Mouse (Mus musculus): ENCODE measurements at regions not wholly inside any gene's neighbourhood (a gene's known extent, or its start where the extent isn't known, plus 50 kb on each side); places are given as distances from the start of the nearest gene placed in this dataset.

- Histone ChIP-seq H3K4me1 (replicated peaks; ENCODE audit: control insufficient read depth, insufficient read depth, low read length) (peaks cover 11% of the 10 kb centered on the region; the same call in 1 of the 2 replicates), H3K4me3 (ENCODE audit: low read depth, low read length) (no peak overlapping the region), H3K27ac (ENCODE audit: low read depth) (no peak overlapping the region), H3K36me3 (ENCODE audit: control insufficient read depth, insufficient read depth, low read length) (no peaks in the 10 kb centered on the region), H3K9ac (ENCODE audit: low read length) (no peak overlapping the region), H3K4me2 (ENCODE audit: low read length) (no peak overlapping the region), H3K9me3 (ENCODE audit: control insufficient read depth, low read length) (no peaks in the 10 kb centered on the region), H3K27me3 (replicated peaks; ENCODE audit: control insufficient read depth, insufficient read depth, low read length) (no peaks in the 10 kb centered on the region)
- DNase-seq (ENCODE audit: low spot score): no peak
- ATAC-seq (replicated peaks; ENCODE audit: low FRiP score, low TSS enrichment, low read depth): no peak
- WGBS: 74% methylated on average over 3 of the region's 3 CpGs
Observed at GRCm38 (mm10) chr14:24961721-24962120, 474.8 kb downstream of the Rps24 start.

GRCm38 (mm10) chr14:24969584-24969983 lies 482.7 kb downstream of the Rps24 start:
- Histone ChIP-seq H3K4me2 (ENCODE audit: low read length) (no peak overlapping the region), H3K36me3 (ENCODE audit: control insufficient read depth, insufficient read depth, low read length) (no peaks in the 10 kb centered on the region), H3K27ac (ENCODE audit: low read depth) (no peak overlapping the region), H3K4me1 (replicated peaks; ENCODE audit: control insufficient read depth, insufficient read depth, low read length) (no peaks in the 10 kb centered on the region), H3K27me3 (replicated peaks; ENCODE audit: control insufficient read depth, insufficient read depth, low read length) (no peaks in the 10 kb centered on the region), H3K4me3 (ENCODE audit: low read depth, low read length) (no peak overlapping the region), H3K9me3 (ENCODE audit: control insufficient read depth, low read length) (no peaks in the 10 kb centered on the region), H3K9ac (ENCODE audit: low read length) (no peak overlapping the region)
- DNase-seq (ENCODE audit: low spot score): no peak
- WGBS: 69% methylated on average over 2 of the region's 2 CpGs
- ATAC-seq (replicated peaks; ENCODE audit: low FRiP score, low TSS enrichment, low read depth): no peak

- DNase-seq (ENCODE audit: low spot score): no peak
- Histone ChIP-seq H3K27me3 (replicated peaks; ENCODE audit: control insufficient read depth, insufficient read depth, low read length) (no peaks in the 10 kb centered on the region), H3K4me3 (ENCODE audit: low read depth, low read length) (no peak overlapping the region), H3K4me1 (replicated peaks; ENCODE audit: control insufficient read depth, insufficient read depth, low read length) (no peaks in the 10 kb centered on the region), H3K36me3 (ENCODE audit: control insufficient read depth, insufficient read depth, low read length) (no peaks in the 10 kb centered on the region), H3K4me2 (ENCODE audit: low read length) (no peak overlapping the region), H3K27ac (ENCODE audit: low read depth) (no peak overlapping the region), H3K9me3 (ENCODE audit: control insufficient read depth, low read length) (no peaks in the 10 kb centered on the region), H3K9ac (ENCODE audit: low read length) (no peak overlapping the region)
- no peak for ATAC-seq (replicated peaks; ENCODE audit: low FRiP score, low TSS enrichment, low read depth)
- 96% methylated on average over 7 of the region's 7 CpGs for WGBS
Observed at GRCm38 (mm10) chr14:24972357-24972756, 485.4 kb downstream of the Rps24 start.

- no peak overlapping the region for H3K27ac ChIP-seq (ENCODE audit: low read depth)
- no peaks in the 10 kb centered on the region for H3K9me3 ChIP-seq (ENCODE audit: control insufficient read depth, low read length)
- H3K9ac ChIP-seq (ENCODE audit: low read length): no peak overlapping the region
- WGBS: 76% methylated on average over 4 of the region's 4 CpGs
- H3K27me3 ChIP-seq (replicated peaks; ENCODE audit: control insufficient read depth, insufficient read depth, low read length): no peaks in the 10 kb centered on the region
- H3K4me3 ChIP-seq (ENCODE audit: low read depth, low read length): no peak overlapping the region
- no peaks in the 10 kb centered on the region for H3K4me1 ChIP-seq (replicated peaks; ENCODE audit: control insufficient read depth, insufficient read depth, low read length)
- no peaks in the 10 kb centered on the region for H3K36me3 ChIP-seq (ENCODE audit: control insufficient read depth, insufficient read depth, low read length)
- H3K4me2 ChIP-seq (ENCODE audit: low read length): no peak overlapping the region
- ATAC-seq (replicated peaks; ENCODE audit: low FRiP score, low TSS enrichment, low read depth) (no peak), DNase-seq (ENCODE audit: low spot score) (no peak)
Observed at GRCm38 (mm10) chr14:24973039-24973438, 485.9 kb upstream of the Zmiz1 start.

- no peak for DNase-seq (ENCODE audit: low spot score)
- Histone ChIP-seq H3K4me2 (ENCODE audit: low read length) (no peak overlapping the region), H3K27ac (ENCODE audit: low read depth) (no peak overlapping the region), H3K4me3 (ENCODE audit: low read depth, low read length) (no peak overlapping the region), H3K4me1 (replicated peaks; ENCODE audit: control insufficient read depth, insufficient read depth, low read length) (no peaks in the 10 kb centered on the region), H3K27me3 (replicated peaks; ENCODE audit: control insufficient read depth, insufficient read depth, low read length) (no peaks in the 10 kb centered on the region), H3K9ac (ENCODE audit: low read length) (no peak overlapping the region), H3K36me3 (ENCODE audit: control insufficient read depth, insufficient read depth, low read length) (no peaks in the 10 kb centered on the region), H3K9me3 (ENCODE audit: control insufficient read depth, low read length) (no peaks in the 10 kb centered on the region)
- ATAC-seq (replicated peaks; ENCODE audit: low FRiP score, low TSS enrichment, low read depth): no peak
- 49% methylated on average over 4 of the region's 4 CpGs for WGBS
Observed at GRCm38 (mm10) chr14:24973591-24973990, 485.4 kb upstream of the Zmiz1 start.

GRCm38 (mm10) chr14:24982489-24982888 lies 476.5 kb upstream of the Zmiz1 start:
- no peak for DNase-seq (ENCODE audit: low spot score)
- Histone ChIP-seq H3K27ac (ENCODE audit: low read depth) (no peak overlapping the region), H3K36me3 (ENCODE audit: control insufficient read depth, insufficient read depth, low read length) (no peaks in the 10 kb centered on the region), H3K9ac (ENCODE audit: low read length) (no peak overlapping the region), H3K27me3 (replicated peaks; ENCODE audit: control insufficient read depth, insufficient read depth, low read length) (no peaks in the 10 kb centered on the region), H3K9me3 (ENCODE audit: control insufficient read depth, low read length) (0 out of 2 replicates have a peak, but pooled peaks cover 5% of the 10 kb centered on the region), H3K4me3 (ENCODE audit: low read depth, low read length) (no peak overlapping the region), H3K4me1 (replicated peaks; ENCODE audit: control insufficient read depth, insufficient read depth, low read length) (no peaks in the 10 kb centered on the region), H3K4me2 (ENCODE audit: low read length) (no peak overlapping the region)
- no peak for ATAC-seq (replicated peaks; ENCODE audit: low FRiP score, low TSS enrichment, low read depth)
- 85% methylated on average over 8 of the region's 8 CpGs for WGBS

- Histone ChIP-seq H3K36me3 (ENCODE audit: control insufficient read depth, insufficient read depth, low read length) (no peaks in the 10 kb centered on the region), H3K4me1 (replicated peaks; ENCODE audit: control insufficient read depth, insufficient read depth, low read length) (no peaks in the 10 kb centered on the region), H3K9ac (ENCODE audit: low read length) (no peak overlapping the region), H3K9me3 (ENCODE audit: control insufficient read depth, low read length) (0 out of 2 replicates have a peak, but pooled peaks cover 5% of the 10 kb centered on the region), H3K4me2 (ENCODE audit: low read length) (no peak overlapping the region), H3K27me3 (replicated peaks; ENCODE audit: control insufficient read depth, insufficient read depth, low read length) (no peaks in the 10 kb centered on the region), H3K4me3 (ENCODE audit: low read depth, low read length) (no peak overlapping the region), H3K27ac (ENCODE audit: low read depth) (no peak overlapping the region)
- peak; percentile 67 for DNase-seq (ENCODE audit: low spot score)
- ATAC-seq (replicated peaks; ENCODE audit: low FRiP score, low TSS enrichment, low read depth): no peak
Observed at GRCm38 (mm10) chr14:24983279-24983678, 475.7 kb upstream of the Zmiz1 start.

- no peak for DNase-seq (ENCODE audit: low spot score)
- Histone ChIP-seq H3K9ac (ENCODE audit: low read length) (no peak overlapping the region), H3K4me1 (replicated peaks; ENCODE audit: control insufficient read depth, insufficient read depth, low read length) (no peaks in the 10 kb centered on the region), H3K36me3 (ENCODE audit: control insufficient read depth, insufficient read depth, low read length) (no peaks in the 10 kb centered on the region), H3K4me2 (ENCODE audit: low read length) (no peak overlapping the region), H3K9me3 (ENCODE audit: control insufficient read depth, low read length) (0 out of 2 replicates have a peak, but pooled peaks cover 5% of the 10 kb centered on the region), H3K27ac (ENCODE audit: low read depth) (no peak overlapping the region), H3K27me3 (replicated peaks; ENCODE audit: control insufficient read depth, insufficient read depth, low read length) (no peaks in the 10 kb centered on the region), H3K4me3 (ENCODE audit: low read depth, low read length) (no peak overlapping the region)
- no peak for ATAC-seq (replicated peaks; ENCODE audit: low FRiP score, low TSS enrichment, low read depth)
- WGBS: 69% methylated on average over 6 of the region's 6 CpGs
Observed at GRCm38 (mm10) chr14:24985806-24986359, 473.1 kb upstream of the Zmiz1 start.

GRCm38 (mm10) chr14:24986404-24986803 lies 472.6 kb upstream of the Zmiz1 start:
- DNase-seq (ENCODE audit: low spot score): no peak
- no peaks in the 10 kb centered on the region for H3K27me3 ChIP-seq (replicated peaks; ENCODE audit: control insufficient read depth, insufficient read depth, low read length)
- H3K4me2 ChIP-seq (ENCODE audit: low read length): no peak overlapping the region
- H3K4me1 ChIP-seq (replicated peaks; ENCODE audit: control insufficient read depth, insufficient read depth, low read length): no peaks in the 10 kb centered on the region
- no peak for ATAC-seq (replicated peaks; ENCODE audit: low FRiP score, low TSS enrichment, low read depth)
- 76% methylated on average over 4 of the region's 4 CpGs for WGBS
- H3K36me3 ChIP-seq (ENCODE audit: control insufficient read depth, insufficient read depth, low read length): no peaks in the 10 kb centered on the region
- no peak overlapping the region for H3K9ac ChIP-seq (ENCODE audit: low read length)
- no peak overlapping the region for H3K27ac ChIP-seq (ENCODE audit: low read depth)
- H3K4me3 ChIP-seq (ENCODE audit: low read depth, low read length): no peak overlapping the region
- H3K9me3 ChIP-seq (ENCODE audit: control insufficient read depth, low read length): 0 out of 2 replicates have a peak, but pooled peaks cover 5% of the 10 kb centered on the region

All from intestine, embryonic 14.5 days (tissue).